Mouse (Mus musculus) spleen, adult 2 months (tissue): ENCODE results near the gene Asb6.

Experiments
- CTCF ChIP-seq: fragments of 200-500 bp; IDR thresholded peaks from 2 replicates; pipeline ENCODE4 v1.5.1; 2011; ENCODE audit warnings: mild to moderate bottlenecking, inconsistent platforms; ENCODE audit not compliant: insufficient read depth, insufficient read length, insufficient replicate concordance; ENCODE audit errors: extremely low read depth
- POLR2A ChIP-seq: fragments of 200-500 bp; IDR thresholded peaks from 2 replicates; pipeline ENCODE4 v1.6.1; 2011; ENCODE audit warnings: low read depth, low read length, inconsistent platforms

DNA sequence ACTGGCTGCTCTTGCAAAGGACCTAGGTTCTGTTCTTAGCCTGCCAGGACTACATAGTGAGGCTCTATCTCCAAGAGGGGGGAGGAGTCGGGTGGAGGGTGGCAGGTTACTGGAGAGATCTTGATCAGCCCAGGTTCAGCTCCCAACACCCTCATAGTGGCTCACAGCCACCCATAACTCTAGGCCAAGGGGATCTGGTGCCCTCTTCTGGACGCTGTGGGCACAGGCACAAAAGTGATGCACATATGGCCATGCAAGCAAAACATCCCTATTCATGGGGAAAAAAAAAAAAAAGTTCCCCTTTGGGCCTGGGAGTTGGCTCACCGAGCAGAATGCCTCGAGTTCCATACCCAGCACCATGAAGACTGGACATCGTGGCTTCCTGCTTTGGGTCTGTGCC is 818 bp downstream of the Asb6 start:
- TF ChIP-seq POLR2A (no peak), CTCF (peak; percentile 42; the same call in 1 of the 2 replicates)
